Mouse (Mus musculus) MEL (cell line): ENCODE measurements around the gene Tyw5.

Experiments used
- CTCF ChIP-seq, 3 experiments: IDR thresholded peaks in 2 of 3; conservative IDR thresholded peaks in 1 of 3; 2 replicates each; pipeline ENCODE4 v1.5.1; 2011 to 2012; ENCODE audit warnings: low read length in 3 of 3, low read depth in 2 of 3, mild to moderate bottlenecking in 2 of 3, improper control_type of control experiment in 1 of 3, inconsistent platforms in 1 of 3, mixed read lengths in 1 of 3, moderate library complexity in 1 of 3; ENCODE audit not compliant: control insufficient read depth in 1 of 3, insufficient read depth in 1 of 3, poor library complexity in 1 of 3, severe bottlenecking in 1 of 3
- ETS1 ChIP-seq: IDR thresholded peaks from 2 replicates; pipeline ENCODE4 v1.6.1; 2012; ENCODE audit warnings: low read depth, mild to moderate bottlenecking, inconsistent platforms, low read length, improper control_type of control experiment, moderate library complexity
- GATA1 ChIP-seq: IDR thresholded peaks from 2 replicates; pipeline ENCODE4 v1.6.1; 2011; ENCODE audit warnings: low read depth, low read length, improper control_type of control experiment
- JUND ChIP-seq: IDR thresholded peaks from 2 replicates; pipeline ENCODE4 v1.6.1; 2011; ENCODE audit warnings: low read depth, mild to moderate bottlenecking, improper control_type of control experiment, low read length
- MAZ ChIP-seq: IDR thresholded peaks from 2 replicates; pipeline ENCODE4 v1.6.1; 2012; ENCODE audit warnings: low read depth, mild to moderate bottlenecking, inconsistent platforms, low read length, improper control_type of control experiment
- MEF2A ChIP-seq: IDR thresholded peaks from 2 replicates; pipeline ENCODE4 v1.6.1; 2014; ENCODE audit warnings: low read depth, mild to moderate bottlenecking, inconsistent platforms, low read length, improper control_type of control experiment; ENCODE audit not compliant: poor library complexity, insufficient replicate concordance, severe bottlenecking; ENCODE audit errors: extremely low read depth
- POLR2A ChIP-seq, 2 experiments: IDR thresholded peaks; 2 replicates each; pipeline ENCODE4 v1.6.1; 2011 to 2012; ENCODE audit warnings: low read length in 2 of 2, mild to moderate bottlenecking in 2 of 2, control low read depth in 1 of 2, improper control_type of control experiment in 1 of 2, low read depth in 1 of 2, moderate library complexity in 1 of 2; ENCODE audit not compliant: control insufficient read depth in 1 of 2, insufficient read depth in 1 of 2, poor library complexity in 1 of 2
- POLR2AphosphoS5 ChIP-seq: IDR thresholded peaks from 2 replicates; pipeline ENCODE4 v1.6.1; 2012; ENCODE audit warnings: low read depth, borderline replicate concordance, mild to moderate bottlenecking, inconsistent platforms, low read length, moderate library complexity, mixed read lengths
- SIN3A ChIP-seq: IDR thresholded peaks from 2 replicates; pipeline ENCODE4 v1.6.1; 2012; ENCODE audit warnings: low read length, improper control_type of control experiment, inconsistent platforms
- UBTF ChIP-seq: IDR thresholded peaks from 2 replicates; pipeline ENCODE4 v1.6.1; 2012; ENCODE audit warnings: low read depth, mild to moderate bottlenecking, inconsistent platforms, low read length, improper control_type of control experiment, moderate library complexity, borderline replicate concordance; ENCODE audit not compliant: insufficient read depth

GRCm38 (mm10) chr1:57428368-57429308 is 21.7 kb upstream of the Tyw5 start:
- TF ChIP-seq CTCF (IDR thresholded peaks at IDR 0.05 in 2 of 3, conservative IDR thresholded peaks at IDR 0.05 in 1 of 3; ENCODE audit: control insufficient read depth in 1 of 3, insufficient read depth in 1 of 3, low read depth in 2 of 3, low read length in 3 of 3, poor library complexity in 1 of 3, severe bottlenecking in 1 of 3) (peak; percentile 79 to 98 (median 79)), MAZ (no peak), MEF2A (no peak), JUND (no peak), GATA1 (no peak), POLR2AphosphoS5 (no peak), POLR2A (IDR thresholded peaks at IDR 0.05; ENCODE audit: control insufficient read depth in 1 of 2, insufficient read depth in 1 of 2, low read depth in 1 of 2, low read length in 2 of 2, poor library complexity in 1 of 2) (no peak), UBTF (no peak), ETS1 (no peak), SIN3A (no peak)
